Mouse (Mus musculus) erythroblast, embryonic 14.5 days (primary cell): ENCODE results near the gene Pygl. TPM values are rescaled to one million over a fixed set of nuclear protein-coding genes. Genes with fewer than 3 reads are reported as not detected.
A peak's percentile ranks its signal among the peaks of the same experiment; 100 is the strongest.

Experiments used
- H3K27me3 ChIP-seq: 2 replicates; pipeline ENCODE4 v1.6.1; 2012; ENCODE audit warnings: inconsistent platforms; ENCODE audit not compliant: control insufficient read depth
- H3K36me3 ChIP-seq: 2 replicates; pipeline ENCODE4 v1.6.1; 2012; ENCODE audit warnings: mild to moderate bottlenecking, inconsistent platforms; ENCODE audit not compliant: control insufficient read depth
- H3K4me1 ChIP-seq: 2 replicates; pipeline ENCODE4 v1.6.1; 2012; ENCODE audit warnings: inconsistent platforms; ENCODE audit not compliant: control insufficient read depth
- H3K4me3 ChIP-seq: replicated peaks from 2 replicates; pipeline ENCODE3; 2012; ENCODE audit warnings: moderate library complexity, mild to moderate bottlenecking, inconsistent platforms
- H3K9me3 ChIP-seq: 2 replicates; pipeline ENCODE4 v1.6.1; 2012; ENCODE audit warnings: low read length, inconsistent platforms, mixed read lengths; ENCODE audit not compliant: control insufficient read depth
- GATA1 ChIP-seq: IDR thresholded peaks from 2 replicates; pipeline ENCODE4 v1.6.1; 2012; ENCODE audit warnings: low read length, inconsistent platforms, mixed read lengths
- TAL1 ChIP-seq: IDR thresholded peaks from 3 replicates; pipeline ENCODE4 v1.6.1; 2012; ENCODE audit warnings: low read length, inconsistent platforms, mixed read lengths
- polyA plus RNA-seq: library from polyadenylated mRNA; stranded (reverse); fragments of >175 nt; gene quantifications from 2 replicates; pipeline ENCODE4 v1.2.3, GENCODE M21; 2012

The Pygl gene
- polyA plus RNA-seq, 1 experiment = 0.15 TPM

- Histone ChIP-seq H3K9me3 (no peaks in the 10 kb centered on the region), H3K36me3 (no peaks in the 10 kb centered on the region), H3K4me3 (no peak overlapping the region), H3K27me3 (no peaks in the 10 kb centered on the region), H3K4me1 (no peaks in the 10 kb centered on the region)
- TF ChIP-seq TAL1 (no peak), GATA1 (no peak)
These were observed 20.1 kb upstream of the Pygl start for GRCm38 (mm10) chr12:70251210-70251884.

- Histone ChIP-seq H3K9me3 (no peaks in the 10 kb centered on the region), H3K27me3 (no peaks in the 10 kb centered on the region), H3K4me3 (no peak overlapping the region), H3K4me1 (no peaks in the 10 kb centered on the region), H3K36me3 (no peaks in the 10 kb centered on the region)
- no peak for TF ChIP-seq TAL1
- no peak for TF ChIP-seq GATA1
These were observed 18.4 kb upstream of the Pygl start for GRCm38 (mm10) chr12:70249616-70250157.

- Histone ChIP-seq H3K4me3 (no peak overlapping the region), H3K9me3 (no peaks in the 10 kb centered on the region), H3K4me1 (no peaks in the 10 kb centered on the region), H3K36me3 (no peaks in the 10 kb centered on the region), H3K27me3 (no peaks in the 10 kb centered on the region)
- TF ChIP-seq TAL1 (no peak), GATA1 (no peak)
These were observed 16.6 kb upstream of the Pygl start for GRCm38 (mm10) chr12:70247683-70248474.

- Histone ChIP-seq H3K27me3 (no peaks in the 10 kb centered on the region), H3K9me3 (no peaks in the 10 kb centered on the region), H3K4me3 (no peak overlapping the region), H3K4me1 (no peaks in the 10 kb centered on the region), H3K36me3 (no peaks in the 10 kb centered on the region)
- TF ChIP-seq TAL1 (no peak), GATA1 (no peak)
These were observed 11.3 kb upstream of the Pygl start for GRCm38 (mm10) chr12:70242550-70242949.

- Histone ChIP-seq H3K4me1 (peaks cover 5% of the 10 kb centered on the region), H3K4me3 (no peak overlapping the region), H3K9me3 (no peaks in the 10 kb centered on the region), H3K27me3 (no peaks in the 10 kb centered on the region), H3K36me3 (no peaks in the 10 kb centered on the region)
- TF ChIP-seq GATA1 = no peak
- TF ChIP-seq TAL1 = no peak
These were observed 8.5 kb upstream of the Pygl start for GRCm38 (mm10) chr12:70239741-70240140.

- no peaks in the 10 kb centered on the region for H3K9me3 ChIP-seq
- peaks cover 7% of the 10 kb centered on the region for H3K4me1 ChIP-seq
- H3K36me3 ChIP-seq = no peaks in the 10 kb centered on the region
- no peaks in the 10 kb centered on the region for H3K27me3 ChIP-seq
- H3K4me3 ChIP-seq = no peak overlapping the region
- TF ChIP-seq TAL1 = no peak
These were observed 7.3 kb upstream of the Pygl start for GRCm38 (mm10) chr12:70238604-70239003.

GRCm38 (mm10) chr12:70234938-70235484, 3.7 kb upstream of the Pygl start:
- TF ChIP-seq TAL1 (no peak), GATA1 (no peak)
- peak overlapping the region; percentile 48 for H3K4me3 ChIP-seq
- H3K27me3 ChIP-seq = no peaks in the 10 kb centered on the region
- no peaks in the 10 kb centered on the region for H3K36me3 ChIP-seq
- peaks cover 26% of the 10 kb centered on the region for H3K4me1 ChIP-seq
- H3K9me3 ChIP-seq = no peaks in the 10 kb centered on the region

GRCm38 (mm10) chr12:70234411-70234810, 3.1 kb upstream of the Pygl start:
- no peaks in the 10 kb centered on the region for H3K9me3 ChIP-seq
- H3K4me3 ChIP-seq = no peak overlapping the region
- no peaks in the 10 kb centered on the region for H3K36me3 ChIP-seq
- TF ChIP-seq GATA1 (no peak), TAL1 (no peak)
- H3K4me1 ChIP-seq = peaks cover 26% of the 10 kb centered on the region
- no peaks in the 10 kb centered on the region for H3K27me3 ChIP-seq
